Mouse (Mus musculus) c-Kit-positive CD71-negative TER-119-negative erythroid progenitor cells, embryonic 14.5 days (primary cell): ENCODE results near the gene Ccdc102a.

Experiments used
- DNase-seq: peaks from one replicate; pipeline ENCODE4 v3.0.0-alpha.2; 2013; ENCODE audit warnings: low read depth

Ccdc102a gene

DNA sequence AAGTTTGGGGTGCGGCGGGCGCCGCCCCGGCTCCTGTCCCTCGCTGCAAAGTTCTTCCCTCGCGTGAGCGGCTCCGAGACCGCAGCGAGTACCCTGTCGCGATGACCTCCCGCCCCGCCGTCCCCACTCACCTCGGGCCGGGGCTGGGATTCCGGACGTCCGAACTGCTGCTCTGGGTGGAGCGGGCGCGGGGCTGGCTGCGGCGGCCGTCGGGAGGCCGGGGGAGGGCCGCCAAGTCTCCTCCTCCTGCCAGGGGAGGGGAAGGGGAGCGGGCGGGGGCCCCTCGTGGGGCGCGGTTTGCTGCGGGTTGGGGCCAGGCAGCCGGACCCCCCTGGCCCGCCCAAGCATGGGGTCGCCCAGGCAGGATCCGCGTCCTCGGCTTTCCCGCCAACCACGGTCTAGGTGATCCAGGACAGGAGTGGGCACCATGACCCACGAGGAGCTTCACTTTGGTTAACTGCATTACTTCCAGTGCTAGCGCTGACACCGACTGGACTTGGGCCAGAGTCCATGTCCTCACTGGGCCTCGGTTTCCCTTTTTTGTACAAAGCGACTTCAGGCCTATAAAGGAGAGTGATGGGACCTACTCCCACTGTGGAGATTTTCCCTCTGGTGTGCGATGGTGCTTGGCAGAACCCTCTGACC lies at the start of gene Ccdc102a:
Ccdc102a (minus strand) TSS at position 248 of the 645 bp plus-strand sequence.
- DNase-seq = no peak

DNA sequence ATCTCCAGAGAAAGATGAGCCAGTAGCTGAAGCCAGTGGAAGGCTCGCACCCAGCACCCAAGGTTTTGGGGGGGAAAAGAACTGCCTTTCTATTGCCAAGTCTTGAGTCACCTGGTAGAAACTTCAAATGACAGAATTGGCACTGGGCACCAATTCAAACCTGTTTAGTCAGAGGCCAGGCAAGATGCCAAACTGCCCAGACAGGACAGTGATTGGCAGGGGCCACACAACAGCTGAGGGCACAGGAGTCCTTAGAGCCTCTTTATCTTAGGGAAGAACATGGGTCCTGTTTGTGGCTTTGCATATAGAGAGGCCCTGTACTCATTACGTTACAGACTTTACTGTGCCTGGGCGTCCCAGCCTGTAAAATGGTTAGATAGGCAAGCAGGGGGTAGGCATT lies 49.7 kb upstream of the Ccdc102a start:
- no peak for DNase-seq

DNA sequence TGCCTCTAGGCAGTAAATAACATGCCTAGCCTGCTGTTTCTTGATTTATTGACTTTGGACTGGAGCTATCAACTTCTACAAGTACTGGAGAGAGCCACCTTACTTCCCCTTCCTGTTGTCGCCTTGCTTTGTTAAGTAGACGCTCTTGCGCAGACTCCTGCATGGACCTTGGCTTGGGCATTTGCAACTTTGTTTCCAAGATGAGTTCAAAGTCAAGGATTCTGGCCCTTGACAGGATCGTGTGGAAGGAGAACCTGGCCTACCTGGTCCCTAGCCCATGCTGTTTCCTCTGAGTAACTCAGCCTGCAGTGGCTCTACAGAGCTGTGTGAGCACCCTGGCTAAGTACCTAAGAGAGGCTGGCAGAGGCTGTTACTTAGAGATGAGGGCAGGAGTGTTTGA lies 49.2 kb upstream of the Ccdc102a start:
- DNase-seq = no peak

GRCm38 (mm10) chr8:94966578-94966977 lies 48.7 kb upstream of the Ccdc102a start:
- DNase-seq = no peak

- peak; percentile 85 for DNase-seq
These were observed 46.9 kb upstream of the Ccdc102a start for GRCm38 (mm10) chr8:94964828-94965227.

- no peak for DNase-seq
These were observed 44.3 kb upstream of the Ccdc102a start for GRCm38 (mm10) chr8:94962201-94962600.

DNA sequence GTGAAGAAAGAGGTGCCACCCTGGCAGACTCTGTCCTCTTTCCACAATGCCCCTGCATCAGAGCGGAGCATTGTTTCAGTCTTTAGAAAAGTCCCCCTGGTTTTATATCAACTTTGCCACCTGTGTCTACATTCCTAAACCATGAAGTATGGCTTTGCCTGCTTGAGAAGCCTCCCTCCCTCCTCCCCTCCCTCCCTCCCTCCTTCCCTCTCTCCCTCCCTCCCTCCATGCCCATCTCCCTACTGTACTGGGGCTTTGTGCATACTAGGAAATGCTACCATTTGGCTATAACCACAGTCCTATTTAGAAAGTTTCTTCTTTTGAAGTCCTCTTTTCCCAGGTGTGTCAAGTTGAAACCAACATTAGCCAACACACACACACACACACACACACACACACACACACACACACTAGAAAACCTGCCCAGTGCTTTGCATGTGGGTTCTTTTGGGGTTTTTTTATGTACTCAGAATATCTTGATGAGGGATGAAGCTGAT lies 38.2 kb upstream of the Ccdc102a start:
- no peak for DNase-seq

DNA sequence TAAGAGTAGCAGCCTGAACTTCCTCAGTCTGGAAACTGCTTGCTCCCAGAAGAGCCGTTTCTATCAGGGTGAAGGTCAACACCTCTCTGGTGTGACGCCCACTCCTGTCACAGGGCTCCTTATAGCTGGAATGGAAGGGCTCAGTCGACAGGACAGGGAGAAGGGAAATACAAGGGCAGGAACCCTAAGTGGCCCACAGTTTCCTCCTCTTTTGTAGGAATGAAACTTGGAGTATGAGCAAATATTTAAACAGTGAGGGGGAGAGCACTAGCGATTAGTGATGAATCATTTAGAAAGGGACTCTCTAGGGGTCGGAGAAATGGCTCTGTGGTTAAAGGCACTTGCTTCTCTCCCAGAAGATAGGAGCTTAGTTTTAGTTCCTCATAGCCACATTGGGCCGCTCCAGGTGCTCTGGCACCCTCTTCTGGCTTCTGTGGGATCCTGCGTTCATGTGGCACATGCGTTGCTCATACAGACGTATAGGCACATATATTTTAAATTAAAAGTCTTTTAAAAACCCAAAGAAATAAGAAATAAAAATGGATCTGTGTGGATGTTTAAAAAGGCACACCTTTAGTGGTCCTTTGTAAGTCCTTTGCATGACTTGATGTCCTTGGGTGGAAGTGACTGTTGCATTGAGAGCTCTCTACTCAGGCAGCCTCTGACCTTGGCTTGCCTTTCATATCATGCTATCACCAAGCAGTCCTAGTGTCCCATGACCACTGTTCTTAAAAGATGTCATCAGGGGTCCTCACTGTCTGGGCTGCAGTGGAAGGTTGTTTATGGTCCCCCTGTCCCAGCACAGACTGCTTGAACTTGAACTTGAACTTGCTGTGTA lies 37.2 kb upstream of the Ccdc102a start:
- DNase-seq = peak; percentile 76

GRCm38 (mm10) chr8:94954368-94954737 lies 36.5 kb upstream of the Ccdc102a start:
- no peak for DNase-seq

GRCm38 (mm10) chr8:94953624-94954367 lies 35.9 kb upstream of the Ccdc102a start:
- no peak for DNase-seq

- DNase-seq = no peak
These were observed 34.2 kb upstream of the Ccdc102a start for GRCm38 (mm10) chr8:94952086-94952485.

DNA sequence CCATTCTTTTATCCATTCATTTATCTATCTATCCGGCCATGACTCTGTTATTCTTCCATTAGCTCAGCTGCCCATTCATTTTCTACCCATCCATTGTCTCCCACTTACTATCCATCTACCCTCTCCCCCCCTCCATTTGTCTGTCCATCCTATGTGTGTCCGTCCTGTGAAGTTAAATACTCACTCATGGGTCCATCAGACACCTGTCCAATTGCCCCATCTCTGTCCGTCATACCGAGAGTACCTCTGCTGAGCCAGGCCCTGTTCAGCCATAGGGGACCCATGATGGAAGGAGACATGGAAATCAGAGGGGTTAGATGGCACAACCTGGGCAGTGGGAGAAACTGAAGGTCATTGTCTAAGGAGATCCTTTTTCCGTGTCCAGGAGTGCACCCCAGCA lies 32.6 kb upstream of the Ccdc102a start:
- no peak for DNase-seq

GRCm38 (mm10) chr8:94950046-94950445 lies 32.1 kb upstream of the Ccdc102a start:
- peak; percentile 71 for DNase-seq

DNA sequence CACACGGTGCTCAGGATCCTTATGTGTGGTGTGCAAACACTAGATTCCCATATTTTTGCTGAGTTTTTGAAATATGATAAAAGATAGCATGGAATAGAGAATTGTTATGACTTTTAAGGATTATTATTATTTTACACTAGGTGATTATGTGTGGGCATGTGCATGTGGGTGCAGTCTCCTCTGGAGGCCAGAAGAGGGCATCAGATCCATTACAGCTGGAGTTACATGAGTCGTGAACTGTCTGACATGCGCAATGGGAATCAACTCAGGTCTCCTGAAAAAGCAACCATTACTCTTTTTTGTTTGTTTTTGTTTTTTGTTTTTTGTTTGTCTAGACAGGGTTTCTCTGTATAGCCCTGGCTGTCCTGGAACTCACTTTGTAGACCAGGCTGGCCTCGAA lies 31.1 kb upstream of the Ccdc102a start:
- no peak for DNase-seq

- DNase-seq = no peak
These were observed 30.5 kb upstream of the Ccdc102a start for GRCm38 (mm10) chr8:94948421-94948820.

DNA sequence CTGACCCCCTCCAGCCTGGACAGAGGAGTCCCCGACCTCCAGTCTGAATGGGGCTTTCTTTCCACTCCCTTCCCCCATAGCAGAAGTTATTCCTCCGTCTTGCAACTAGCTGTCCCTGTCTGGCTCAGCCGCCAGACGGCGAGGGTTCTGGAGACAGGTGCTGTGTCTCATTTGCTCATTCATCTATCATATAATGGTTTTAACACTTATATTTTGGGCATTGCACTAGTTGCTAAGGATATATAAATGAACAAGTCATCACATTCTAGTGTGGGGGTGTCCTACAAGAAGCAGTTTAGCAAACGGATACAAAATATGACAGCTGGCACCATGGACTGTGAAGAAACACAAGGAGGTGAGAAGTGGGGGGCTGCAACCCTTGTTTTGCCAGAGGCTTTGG lies 27.3 kb upstream of the Ccdc102a start:
- no peak for DNase-seq

DNA sequence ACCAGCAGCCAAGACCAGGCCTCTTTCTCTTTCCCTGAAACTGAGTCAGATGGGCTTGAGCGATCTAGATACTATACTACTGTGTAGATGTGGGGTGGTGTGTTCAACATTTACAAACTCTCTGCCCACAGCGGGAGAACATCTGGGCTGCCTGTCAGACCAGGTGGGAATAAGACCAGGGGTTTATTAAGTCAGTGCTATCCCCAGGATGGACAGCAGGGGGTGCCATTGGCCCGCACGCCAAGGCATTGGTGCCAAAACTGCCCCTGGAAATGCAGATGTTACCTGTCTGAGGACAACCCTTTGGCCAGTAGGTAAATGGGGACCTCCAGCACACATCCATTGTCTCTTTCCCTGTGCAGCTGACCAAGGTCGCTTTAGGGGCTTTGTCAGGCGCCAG lies 24.7 kb upstream of the Ccdc102a start:
- no peak for DNase-seq

GRCm38 (mm10) chr8:94935172-94935571 lies 17.3 kb upstream of the Ccdc102a start:
- no peak for DNase-seq

GRCm38 (mm10) chr8:94933918-94934317 lies 16.0 kb upstream of the Ccdc102a start:
- DNase-seq = no peak

DNA sequence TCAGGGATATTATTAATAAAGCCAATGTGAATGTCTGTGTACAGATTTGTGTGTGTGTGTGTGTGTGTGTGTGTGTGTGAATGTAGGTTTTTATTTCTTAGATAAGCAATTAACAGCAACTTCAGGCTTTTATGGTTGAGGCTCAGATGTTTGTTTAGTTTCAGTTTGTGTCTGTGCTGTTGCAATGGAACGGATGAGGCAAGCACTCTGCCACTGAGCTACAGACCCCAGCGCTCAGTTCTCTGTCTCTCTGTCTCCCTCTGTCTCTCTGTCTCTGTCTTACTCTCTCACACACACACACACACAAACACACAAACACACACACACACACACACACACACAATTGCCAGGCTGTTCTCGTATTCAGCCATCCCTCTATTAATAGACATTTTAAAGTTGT lies 10.3 kb upstream of the Ccdc102a start:
- no peak for DNase-seq

GRCm38 (mm10) chr8:94923405-94923804 lies 5.5 kb upstream of the Ccdc102a start, which contains the start of gene Adgrg5:
Gene Adgrg5 (plus strand): TSS chr8:94923694.
- no peak for DNase-seq

GRCm38 (mm10) chr8:94922602-94923001 lies 4.7 kb upstream of the Ccdc102a start:
- no peak for DNase-seq

GRCm38 (mm10) chr8:94922176-94922575 lies 4.3 kb upstream of the Ccdc102a start:
- DNase-seq = no peak
